Mouse (Mus musculus) liver, embryonic 14.5 days (tissue): ENCODE measurements around the gene Disp3.

ENCODE experiments used
- CTCF ChIP-seq: IDR thresholded peaks from 2 replicates; pipeline ENCODE4 v1.5.1; 2016; ENCODE audit warnings: antibody characterized with exemption, low read depth, control low read depth
- EP300 ChIP-seq: IDR thresholded peaks from 2 replicates; pipeline ENCODE4 v1.6.1; 2016; ENCODE audit warnings: antibody characterized with exemption, low read depth

- TF ChIP-seq CTCF = no peak
- no peak for TF ChIP-seq EP300
Observed at GRCm38 (mm10) chr4:148238919-148239318, 48.8 kb downstream of the Disp3 start.
